Mouse (Mus musculus): ENCODE data around the gene Tbc1d10c.

DNA sequence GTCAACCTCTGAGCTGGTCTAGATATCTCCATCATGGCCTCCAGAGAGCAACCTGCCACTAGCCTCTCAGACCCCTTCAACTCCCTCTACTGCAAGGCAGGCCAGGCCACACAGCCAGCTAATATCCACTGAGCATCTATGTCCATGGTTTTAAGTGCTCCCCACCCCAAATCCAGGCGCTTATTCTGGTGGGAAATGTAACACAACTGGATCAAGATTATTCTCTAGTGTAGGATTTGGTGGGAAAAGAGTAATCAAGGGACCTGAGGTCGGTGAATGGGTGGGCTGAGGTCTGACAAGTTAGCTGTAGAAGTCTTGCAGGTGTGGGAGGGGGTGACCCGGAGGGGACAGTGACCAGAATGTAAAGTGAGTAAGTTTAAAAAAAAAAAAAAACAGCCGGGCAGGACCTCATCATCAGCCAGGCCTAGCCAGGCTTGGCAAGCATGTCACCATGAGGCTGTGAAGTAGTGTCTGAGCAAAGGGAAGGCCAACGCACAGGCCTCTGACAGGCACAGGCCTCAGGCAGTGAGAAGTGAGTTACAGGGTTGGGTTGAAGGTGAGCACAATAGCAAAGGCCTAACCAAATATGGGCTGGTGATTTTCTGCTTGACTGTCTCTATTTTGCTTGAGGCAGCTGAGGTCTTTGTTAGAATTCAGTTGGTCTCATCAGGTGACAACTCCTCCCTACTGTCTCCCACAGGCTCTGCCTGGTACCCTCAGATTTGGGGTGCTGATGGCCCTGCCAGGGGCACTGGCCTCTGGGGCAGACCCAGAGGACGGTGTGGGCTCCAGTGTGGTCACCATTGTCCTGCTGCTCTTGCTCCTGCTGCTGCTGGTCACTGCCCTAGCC is 35.6 kb downstream of the Tbc1d10c start:
- no peak for TF ChIP-seq POLR2A (IDR thresholded peaks at IDR 0.05; ENCODE audit: extremely low read depth, insufficient read depth, low read length)
- TF ChIP-seq CTCF (IDR thresholded peaks at IDR 0.05; ENCODE audit: extremely low read depth, insufficient read depth, low read length) = no peak

Measured in cortical plate, adult 2 months (tissue).